Mouse (Mus musculus): ENCODE results near the gene Hist1h2bn. TPM values are rescaled to one million over a fixed set of nuclear protein-coding genes. Genes with fewer than 3 reads are reported as not detected.
A peak's percentile ranks its signal among the peaks of the same experiment; 100 is the strongest.
"Not testable (repeated sequence)": the region's sequence is repeated elsewhere in the genome, so short reads cannot be mapped to it uniquely, and the experiment has no call there.

Gene Hist1h2bn
- polyA plus RNA-seq, 1 experiment from 2014 or later: 2.2 TPM

DNA sequence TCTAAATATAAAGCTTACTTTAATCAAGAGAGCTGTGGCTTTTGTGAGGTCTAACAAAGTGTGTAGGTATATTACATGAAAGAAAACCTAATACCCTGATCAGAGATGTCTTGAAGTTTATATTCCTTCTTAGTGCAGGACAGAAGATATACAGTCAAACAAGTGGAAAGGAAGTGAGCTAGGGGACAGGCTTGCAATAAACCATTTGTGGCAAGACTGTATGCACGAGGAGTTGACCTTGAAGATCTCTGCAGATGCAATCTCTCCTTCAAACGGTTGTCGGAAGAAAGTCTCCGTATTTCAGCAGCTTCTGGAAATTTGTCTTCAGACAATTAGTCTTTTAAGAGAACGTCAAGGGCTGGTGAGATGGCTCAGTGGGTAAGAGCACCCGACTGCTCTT is 36.0 kb downstream of the Hist1h2bn start:
- TF ChIP-seq CTCF (IDR thresholded peaks at IDR 0.05; ENCODE audit: low read depth) (no peak), EP300 (optimal IDR thresholded peaks at IDR 0.05) (no peak)
- no peaks in the 10 kb centered on the region for H3K27me3 ChIP-seq (ENCODE audit: control insufficient read depth, insufficient read depth, low read length)
- H3K27ac ChIP-seq (replicated peaks): no peak overlapping the region
- H3K4me1 ChIP-seq (replicated peaks; ENCODE audit: control insufficient read depth, insufficient read depth): no peaks in the 10 kb centered on the region
- no peak overlapping the region for H3K4me2 ChIP-seq (replicated peaks; ENCODE audit: low read depth)
- no peak for DNase-seq (ENCODE audit: low spot score)
- H3K36me3 ChIP-seq (ENCODE audit: control insufficient read depth, insufficient read depth, low read length): no peaks in the 10 kb centered on the region
- H3K9ac ChIP-seq (ENCODE audit: low read length): no peak overlapping the region
- H3K9me3 ChIP-seq (ENCODE audit: control insufficient read depth, low read length): no peaks in the 10 kb centered on the region
- no peak for ATAC-seq (ENCODE audit: low FRiP score, low TSS enrichment)
- 63% methylated on average over 6 of the region's 6 CpGs for WGBS
- no peak overlapping the region for H3K4me3 ChIP-seq (ENCODE audit: low read depth, low read length)

DNA sequence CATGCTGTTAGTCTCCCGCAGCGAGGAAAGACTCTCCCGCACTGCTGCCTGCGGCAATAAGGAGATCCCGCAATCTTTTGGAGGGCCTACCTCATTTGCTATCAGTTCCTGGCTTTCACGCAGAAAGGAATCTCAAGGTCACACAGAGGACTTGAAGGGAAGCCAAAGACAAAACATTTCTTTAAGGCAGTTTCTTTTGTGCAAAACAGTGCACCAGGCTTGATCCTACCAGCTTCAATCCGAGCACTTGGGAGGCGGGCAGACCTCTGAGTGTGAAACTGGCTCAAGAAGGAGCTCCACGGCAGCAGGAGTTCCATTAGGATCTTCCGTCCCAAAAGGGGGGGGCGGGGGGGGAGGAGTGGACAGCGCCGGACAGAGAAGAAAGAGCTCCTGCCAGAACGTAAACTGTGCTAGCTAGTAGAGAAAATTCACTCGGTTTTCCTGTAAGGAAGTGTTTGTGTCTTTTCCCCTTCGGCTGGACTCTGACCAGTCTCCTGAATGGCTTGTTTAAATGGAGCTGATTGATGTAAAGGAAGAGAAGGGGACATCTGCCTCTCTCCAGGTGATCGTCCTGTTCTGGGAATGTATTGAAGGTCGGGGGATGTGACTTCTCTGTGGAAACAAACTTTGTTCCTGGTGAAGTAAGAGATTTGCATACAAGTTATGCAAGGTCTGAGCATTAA is 36.8 kb downstream of the Hist1h2bn start:
- Histone ChIP-seq H3K9me3 (ENCODE audit: control insufficient read depth, low read length) (no peaks in the 10 kb centered on the region), H3K9ac (ENCODE audit: low read length) (no peak overlapping the region; the same call in 1 of the 2 replicates), H3K4me2 (replicated peaks; ENCODE audit: low read depth) (peak overlapping the region; percentile 34), H3K36me3 (ENCODE audit: control insufficient read depth, insufficient read depth, low read length) (no peaks in the 10 kb centered on the region), H3K4me1 (replicated peaks; ENCODE audit: control insufficient read depth, insufficient read depth) (no peaks in the 10 kb centered on the region), H3K27ac (replicated peaks) (no peak overlapping the region), H3K4me3 (ENCODE audit: low read depth, low read length) (0 out of 2 replicates have a peak overlapping the region, but pooled peaks have one; percentile 1), H3K27me3 (ENCODE audit: control insufficient read depth, insufficient read depth, low read length) (no peaks in the 10 kb centered on the region)
- 13% methylated on average over 16 of the region's 18 CpGs for WGBS
- TF ChIP-seq EP300 (optimal IDR thresholded peaks at IDR 0.05) (no peak), CTCF (IDR thresholded peaks at IDR 0.05; ENCODE audit: low read depth) (no peak)
- DNase-seq (ENCODE audit: low spot score): peak; percentile 22
- no peak for ATAC-seq (ENCODE audit: low FRiP score, low TSS enrichment)

DNA sequence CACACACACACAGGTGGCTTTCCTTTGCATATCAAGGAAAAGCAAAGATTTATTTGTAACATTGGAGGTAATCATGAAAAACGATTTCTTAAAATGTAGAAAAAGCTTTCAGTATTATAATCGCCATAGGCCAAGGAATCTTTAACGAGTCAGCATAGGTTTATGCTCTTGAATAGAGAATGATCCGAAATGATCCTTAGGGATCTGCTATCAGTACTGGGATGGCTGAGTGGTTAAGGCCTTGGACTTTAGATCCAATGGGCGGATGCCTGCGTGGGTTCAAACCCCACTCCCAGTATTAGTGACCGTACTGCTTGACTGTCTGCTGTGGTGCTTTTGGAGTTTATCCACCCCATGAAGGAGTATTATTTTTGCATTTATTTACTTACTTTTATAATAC is 41.7 kb downstream of the Hist1h2bn start:
- H3K27me3 ChIP-seq (ENCODE audit: control insufficient read depth, insufficient read depth, low read length): no peaks in the 10 kb centered on the region
- WGBS: 91% methylated on average over 7 of the region's 7 CpGs
- H3K9me3 ChIP-seq (ENCODE audit: control insufficient read depth, low read length): no peaks in the 10 kb centered on the region
- no peak overlapping the region for H3K9ac ChIP-seq (ENCODE audit: low read length)
- no peak overlapping the region for H3K4me3 ChIP-seq (ENCODE audit: low read depth, low read length)
- DNase-seq (ENCODE audit: low spot score) (no peak), ATAC-seq (ENCODE audit: low FRiP score, low TSS enrichment) (no peak)
- H3K4me2 ChIP-seq (replicated peaks; ENCODE audit: low read depth): no peak overlapping the region
- H3K36me3 ChIP-seq (ENCODE audit: control insufficient read depth, insufficient read depth, low read length): no peaks in the 10 kb centered on the region
- H3K27ac ChIP-seq (replicated peaks): no peak overlapping the region
- H3K4me1 ChIP-seq (replicated peaks; ENCODE audit: control insufficient read depth, insufficient read depth): no peaks in the 10 kb centered on the region
- TF ChIP-seq EP300 (optimal IDR thresholded peaks at IDR 0.05) (no peak), CTCF (IDR thresholded peaks at IDR 0.05; ENCODE audit: low read depth) (no peak)

DNA sequence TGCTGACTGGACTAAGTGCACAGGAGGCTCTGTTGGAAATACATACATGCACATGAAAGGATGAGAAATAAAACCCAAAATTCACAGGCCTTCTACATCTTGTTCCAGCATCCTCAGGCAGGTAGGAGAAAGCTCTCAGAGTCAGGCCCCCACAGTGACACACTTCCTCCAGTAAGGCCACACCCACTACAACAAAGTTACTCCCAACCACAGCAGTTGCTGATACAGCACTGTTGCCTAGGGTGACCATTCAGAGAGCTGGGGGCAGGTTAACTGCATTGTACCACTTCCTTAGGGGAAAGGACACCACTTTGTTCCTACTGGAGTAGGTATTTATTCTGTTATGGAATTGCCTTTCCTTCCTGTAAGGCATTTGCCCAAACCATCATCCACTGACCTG is 43.2 kb downstream of the Hist1h2bn start:
- H3K9me3 ChIP-seq (ENCODE audit: control insufficient read depth, low read length); DNase-seq (ENCODE audit: low spot score); H3K4me3 ChIP-seq (ENCODE audit: low read depth, low read length); ATAC-seq (ENCODE audit: low FRiP score, low TSS enrichment); H3K4me1 ChIP-seq (replicated peaks; ENCODE audit: control insufficient read depth, insufficient read depth); H3K9ac ChIP-seq (ENCODE audit: low read length); H3K4me2 ChIP-seq (replicated peaks; ENCODE audit: low read depth); H3K36me3 ChIP-seq (ENCODE audit: control insufficient read depth, insufficient read depth, low read length); H3K27ac ChIP-seq (replicated peaks); H3K27me3 ChIP-seq (ENCODE audit: control insufficient read depth, insufficient read depth, low read length): not testable (repeated sequence)

DNA sequence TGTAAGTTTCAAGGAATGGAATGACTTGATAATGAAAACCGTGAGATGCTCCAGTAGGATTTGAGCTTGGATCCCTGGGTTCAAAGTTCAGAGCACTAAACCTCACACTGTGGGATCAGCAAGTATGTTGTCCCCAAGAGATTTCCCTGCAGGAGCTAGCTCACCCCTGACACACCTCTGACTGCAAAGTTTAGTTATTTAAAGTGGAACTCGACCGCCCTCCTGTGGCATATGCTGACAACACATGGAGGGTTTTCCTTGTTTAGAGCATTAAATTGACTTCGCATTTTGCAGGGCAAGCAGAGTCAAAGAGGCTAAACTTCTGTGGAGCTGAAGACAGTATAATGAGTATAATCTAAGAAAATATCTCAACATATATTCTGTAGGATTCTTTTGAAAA is 49.1 kb downstream of the Hist1h2bn start:
- H3K27me3 ChIP-seq (ENCODE audit: control insufficient read depth, insufficient read depth, low read length); H3K9ac ChIP-seq (ENCODE audit: low read length); DNase-seq (ENCODE audit: low spot score); H3K4me3 ChIP-seq (ENCODE audit: low read depth, low read length); H3K36me3 ChIP-seq (ENCODE audit: control insufficient read depth, insufficient read depth, low read length); H3K27ac ChIP-seq (replicated peaks); H3K9me3 ChIP-seq (ENCODE audit: control insufficient read depth, low read length); H3K4me1 ChIP-seq (replicated peaks; ENCODE audit: control insufficient read depth, insufficient read depth); H3K4me2 ChIP-seq (replicated peaks; ENCODE audit: low read depth): not testable (repeated sequence)
- WGBS: no CpG with 5 or more reads among the region's 4 CpGs
- peak; percentile 82 for ATAC-seq (ENCODE audit: low FRiP score, low TSS enrichment)

Small RNA genes lying within 50 kb of the gene (microRNA-seq; reads per million reads assigned to microRNA genes)
- gene Gm44346 (not detected), gene Gm44357 (not detected), gene Gm44367 (not detected), gene Gm44454 (not detected)

Other genes with a start within 250 kb of the Hist1h2bn start
- gene Zkscan8, start 223.0 kb upstream of the Hist1h2bn start, polyA plus RNA-seq (2015; fragmentation: Nextera tagmentation; extraction: Ambion mirVana): 1.6 and 2.4 TPM in 2 replicates
- gene Olfr1366, start 211.3 kb upstream of the Hist1h2bn start, polyA plus RNA-seq (2015; fragmentation: Nextera tagmentation; extraction: Ambion mirVana): 0.07 TPM in 2 replicates
- 0.04 TPM in 1 of 2 replicates, not detected in the other for gene Olfr1535, start 194.2 kb upstream of the Hist1h2bn start, polyA plus RNA-seq (2015; fragmentation: Nextera tagmentation; extraction: Ambion mirVana)
- gene Olfr1364, start 172.4 kb upstream of the Hist1h2bn start, polyA plus RNA-seq (2015; fragmentation: Nextera tagmentation; extraction: Ambion mirVana): not detected in 2 replicates
- not detected in 2 replicates for gene Olfr1362, start 140.1 kb upstream of the Hist1h2bn start, polyA plus RNA-seq (2015; fragmentation: Nextera tagmentation; extraction: Ambion mirVana)
- gene Olfr11, start 111.6 kb upstream of the Hist1h2bn start, polyA plus RNA-seq (2015; fragmentation: Nextera tagmentation; extraction: Ambion mirVana): not detected in 2 replicates
- gene Olfr1361, start 90.7 kb upstream of the Hist1h2bn start, polyA plus RNA-seq (2015; fragmentation: Nextera tagmentation; extraction: Ambion mirVana): not detected in 2 replicates
- gene Olfr1360, start 76.7 kb upstream of the Hist1h2bn start, polyA plus RNA-seq (2015; fragmentation: Nextera tagmentation; extraction: Ambion mirVana): not detected in 2 replicates
- not detected in 2 replicates for gene Olfr1359, start 56.0 kb upstream of the Hist1h2bn start, polyA plus RNA-seq (2015; fragmentation: Nextera tagmentation; extraction: Ambion mirVana)
- 0.85 and 1.5 TPM in 2 replicates for gene Hist1h2bl, start 38.0 kb upstream of the Hist1h2bn start, polyA plus RNA-seq (2015; fragmentation: Nextera tagmentation; extraction: Ambion mirVana)
- 8.8 and 14.4 TPM in 2 replicates for gene Hist1h2ai, start 37.7 kb upstream of the Hist1h2bn start, polyA plus RNA-seq (2015; fragmentation: Nextera tagmentation; extraction: Ambion mirVana)
- 1.1 and 4.1 TPM in 2 replicates for gene Hist1h3h, start 36.5 kb upstream of the Hist1h2bn start, polyA plus RNA-seq (2015; fragmentation: Nextera tagmentation; extraction: Ambion mirVana)
- gene Hist1h2bm, start 32.1 kb upstream of the Hist1h2bn start, polyA plus RNA-seq (2015; fragmentation: Nextera tagmentation; extraction: Ambion mirVana): 0.56 and 1.0 TPM in 2 replicates
- gene Hist1h4j, start 19.1 kb upstream of the Hist1h2bn start, polyA plus RNA-seq (2015; fragmentation: Nextera tagmentation; extraction: Ambion mirVana): 0.18 and 0.92 TPM in 2 replicates
- gene Hist1h4k, start 3.6 kb upstream of the Hist1h2bn start, polyA plus RNA-seq (2015; fragmentation: Nextera tagmentation; extraction: Ambion mirVana): 0.81 and 1.1 TPM in 2 replicates
- gene Hist1h2ak, start 296 bp upstream of the Hist1h2bn start, polyA plus RNA-seq (2015; fragmentation: Nextera tagmentation; extraction: Ambion mirVana): 7.3 and 19.3 TPM in 2 replicates
- 4.3 and 10.5 TPM in 2 replicates for gene Hist1h1b, start 26.5 kb downstream of the Hist1h2bn start, polyA plus RNA-seq (2015; fragmentation: Nextera tagmentation; extraction: Ambion mirVana)
- gene Hist1h3i, start 29.2 kb downstream of the Hist1h2bn start, polyA plus RNA-seq (2015; fragmentation: Nextera tagmentation; extraction: Ambion mirVana): 31.2 and 44.3 TPM in 2 replicates
- 1.4 and 1.6 TPM in 2 replicates for gene Hist1h2an, start 33.1 kb downstream of the Hist1h2bn start, polyA plus RNA-seq (2015; fragmentation: Nextera tagmentation; extraction: Ambion mirVana)
- gene Hist1h2bp, start 33.3 kb downstream of the Hist1h2bn start, polyA plus RNA-seq (2015; fragmentation: Nextera tagmentation; extraction: Ambion mirVana): 0.54 and 2.0 TPM in 2 replicates
- 7.7 and 9.9 TPM in 2 replicates for gene Hist1h2bq, start 56.1 kb downstream of the Hist1h2bn start, polyA plus RNA-seq (2015; fragmentation: Nextera tagmentation; extraction: Ambion mirVana)
- 0.95 and 1.1 TPM in 2 replicates for gene Hist1h2ao, start 56.3 kb downstream of the Hist1h2bn start, polyA plus RNA-seq (2015; fragmentation: Nextera tagmentation; extraction: Ambion mirVana)
- 1.1 TPM in 1 of 2 replicates, not detected in the other for gene Hist1h4m, start 57.6 kb downstream of the Hist1h2bn start, polyA plus RNA-seq (2015; fragmentation: Nextera tagmentation; extraction: Ambion mirVana)
- gene Hist1h4n, start 78.1 kb downstream of the Hist1h2bn start, polyA plus RNA-seq (2015; fragmentation: Nextera tagmentation; extraction: Ambion mirVana): 4.0 and 4.6 TPM in 2 replicates
- gene Hist1h2ap, start 79.4 kb downstream of the Hist1h2bn start, polyA plus RNA-seq (2015; fragmentation: Nextera tagmentation; extraction: Ambion mirVana): 1,237 and 1,874 TPM in 2 replicates
- gene Hist1h2br, start 79.6 kb downstream of the Hist1h2bn start, polyA plus RNA-seq (2015; fragmentation: Nextera tagmentation; extraction: Ambion mirVana): 8.1 and 10.0 TPM in 2 replicates
- 1.4 and 1.6 TPM in 2 replicates for gene Zfp184, start 191.0 kb downstream of the Hist1h2bn start, polyA plus RNA-seq (2015; fragmentation: Nextera tagmentation; extraction: Ambion mirVana)
- 0.05 TPM in 1 of 2 replicates, not detected in the other for gene Pom121l2, start 227.1 kb downstream of the Hist1h2bn start, polyA plus RNA-seq (2015; fragmentation: Nextera tagmentation; extraction: Ambion mirVana)